Mouse (Mus musculus): ENCODE data around the gene Kdm5a.

Kdm5a gene

GRCm38 (mm10) chr6:120442171-120442749 is 78.3 kb downstream of the Kdm5a start:
- DNase-seq (ENCODE audit: low spot score in 2 of 2): no peak

GRCm38 (mm10) chr6:120443363-120444355 is 79.7 kb downstream of the Kdm5a start:
- no peak for DNase-seq (ENCODE audit: low spot score in 2 of 2)

GRCm38 (mm10) chr6:120450208-120450607 is 86.3 kb downstream of the Kdm5a start:
- DNase-seq (ENCODE audit: low spot score in 2 of 2): no peak

DNA sequence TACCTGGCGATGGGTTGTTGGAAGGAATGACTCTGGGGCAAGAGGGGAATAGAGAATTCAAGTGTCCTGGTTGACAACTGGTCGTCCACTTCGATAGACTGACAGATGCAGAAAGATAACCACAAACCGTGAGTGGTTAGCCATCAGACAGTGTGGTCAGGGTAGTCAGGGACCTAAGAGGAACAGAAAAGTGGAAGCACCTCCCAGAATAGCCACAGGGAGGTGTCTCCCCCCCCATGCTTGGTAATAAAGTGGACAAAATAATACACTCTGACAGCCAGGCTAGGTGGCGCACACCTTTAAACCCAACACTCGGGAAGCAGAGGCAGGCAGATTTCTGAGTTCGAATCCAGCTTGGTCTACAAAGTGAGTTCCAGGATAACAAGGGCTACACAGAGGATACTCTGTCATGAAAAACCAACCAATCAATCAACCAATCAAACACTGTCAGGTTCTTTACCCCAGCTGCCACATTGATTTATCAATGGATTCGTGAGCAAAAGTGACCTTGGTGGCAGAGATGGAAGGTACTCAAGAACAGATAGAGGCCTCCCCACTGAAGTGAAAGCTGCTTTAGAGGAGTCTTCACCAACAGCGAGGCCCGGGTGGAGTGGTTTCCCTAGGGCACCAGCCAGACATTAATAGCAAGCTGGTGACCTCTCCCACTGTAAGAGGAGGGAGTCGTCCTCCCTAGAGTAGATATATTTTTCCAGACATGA is 88.6 kb downstream of the Kdm5a start:
- peak in 1 of 2 experiments; percentile 56 for DNase-seq (ENCODE audit: low spot score in 2 of 2)

GRCm38 (mm10) chr6:120453103-120453445 is 89.2 kb downstream of the Kdm5a start:
- peak in 1 of 2 experiments; percentile 56 for DNase-seq (ENCODE audit: low spot score in 2 of 2)

- no peak for DNase-seq (ENCODE audit: low spot score in 2 of 2)
These were observed 89.6 kb downstream of the Kdm5a start for GRCm38 (mm10) chr6:120453556-120453955.

- peak in 1 of 2 experiments; percentile 50 for DNase-seq (ENCODE audit: low spot score in 2 of 2)
These were observed 90.7 kb downstream of the Kdm5a start for GRCm38 (mm10) chr6:120454627-120455077.

GRCm38 (mm10) chr6:120457074-120457473 is 93.2 kb downstream of the Kdm5a start:
- peak in 1 of 2 experiments; percentile 60 for DNase-seq (ENCODE audit: low spot score in 2 of 2)

- no peak for DNase-seq (ENCODE audit: low spot score in 2 of 2)
These were observed 93.8 kb downstream of the Kdm5a start for GRCm38 (mm10) chr6:120457751-120458150.

DNA sequence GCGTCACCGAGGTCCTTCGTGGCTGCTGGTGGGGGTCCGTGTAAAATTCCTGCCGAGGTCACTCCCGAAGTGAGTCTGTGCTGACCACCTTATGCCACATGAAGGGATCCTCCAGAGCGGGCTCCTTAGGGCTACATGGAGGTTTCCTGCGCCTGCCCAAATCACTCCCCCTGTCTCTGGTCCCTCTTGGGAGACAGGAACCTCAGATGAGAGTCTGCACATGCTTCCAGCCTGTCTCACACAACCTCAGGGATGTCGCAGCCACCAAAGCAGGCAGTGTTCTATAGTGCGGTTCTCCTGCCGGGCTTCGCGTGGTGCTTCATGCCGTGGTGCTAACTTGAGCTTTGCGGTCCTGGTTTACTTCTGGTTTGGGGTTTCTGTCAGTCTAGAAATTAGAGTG is 97.3 kb downstream of the Kdm5a start:
- peak in 1 of 2 experiments; percentile 60 for DNase-seq (ENCODE audit: low spot score in 2 of 2)

- DNase-seq (ENCODE audit: low spot score in 2 of 2): peak in 1 of 2 experiments; percentile 57
These were observed 98.3 kb downstream of the Kdm5a start for GRCm38 (mm10) chr6:120462251-120462650.

- peak; percentile 87 to 93 for DNase-seq (ENCODE audit: low spot score in 2 of 2)
These were observed 99.4 kb downstream of the Kdm5a start, which contains the start of gene Il17ra for GRCm38 (mm10) chr6:120463086-120463871. TSS of gene Il17ra (plus strand) at chr6:120463247.

- DNase-seq (ENCODE audit: low spot score in 2 of 2): peak; percentile 51 to 75
These were observed 100.0 kb downstream of the Kdm5a start for GRCm38 (mm10) chr6:120463884-120464283.

- DNase-seq (ENCODE audit: low spot score in 2 of 2): peak in 1 of 2 experiments; percentile 58
These were observed 100.5 kb downstream of the Kdm5a start for GRCm38 (mm10) chr6:120464406-120464939.

- DNase-seq (ENCODE audit: low spot score in 2 of 2): peak in 1 of 2 experiments; percentile 53
These were observed 101.5 kb downstream of the Kdm5a start for GRCm38 (mm10) chr6:120465393-120465792.

DNA sequence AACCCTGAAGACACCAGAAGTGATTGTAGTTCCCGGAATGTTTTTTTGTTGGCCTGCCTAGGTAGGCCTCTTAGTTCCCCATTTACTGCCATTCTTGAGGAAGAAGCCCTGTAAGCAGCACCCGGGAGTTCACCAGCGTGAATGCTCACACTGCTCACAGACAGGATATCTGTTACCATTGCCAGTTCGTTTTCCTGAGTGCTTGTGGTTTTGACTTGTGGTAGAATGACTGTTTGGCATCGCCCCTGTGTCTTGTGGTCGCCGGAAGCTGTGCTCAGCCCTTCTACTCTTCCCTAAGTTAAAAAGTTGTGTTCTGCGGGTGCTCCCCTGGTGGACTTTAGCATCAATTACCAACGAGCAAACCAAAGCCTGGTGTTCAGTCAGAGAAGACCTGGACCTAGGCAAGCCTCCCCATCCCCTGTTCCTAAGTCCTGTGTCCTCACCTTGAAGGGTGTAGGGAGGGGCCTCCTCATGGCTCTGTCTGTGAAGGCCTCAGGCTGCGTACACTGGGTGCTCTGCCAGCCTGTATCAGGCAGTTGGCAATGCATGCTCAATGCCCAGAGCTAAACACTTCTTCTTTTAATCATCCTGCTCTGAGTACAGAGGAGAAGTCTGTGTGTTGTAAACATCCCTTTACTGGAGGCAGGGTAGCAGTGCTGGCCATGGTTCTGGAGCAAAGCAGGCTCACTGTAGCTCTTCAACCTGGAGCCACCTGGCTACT is 102.8 kb downstream of the Kdm5a start:
- peak in 1 of 2 experiments; percentile 49 for DNase-seq (ENCODE audit: low spot score in 2 of 2)

DNA sequence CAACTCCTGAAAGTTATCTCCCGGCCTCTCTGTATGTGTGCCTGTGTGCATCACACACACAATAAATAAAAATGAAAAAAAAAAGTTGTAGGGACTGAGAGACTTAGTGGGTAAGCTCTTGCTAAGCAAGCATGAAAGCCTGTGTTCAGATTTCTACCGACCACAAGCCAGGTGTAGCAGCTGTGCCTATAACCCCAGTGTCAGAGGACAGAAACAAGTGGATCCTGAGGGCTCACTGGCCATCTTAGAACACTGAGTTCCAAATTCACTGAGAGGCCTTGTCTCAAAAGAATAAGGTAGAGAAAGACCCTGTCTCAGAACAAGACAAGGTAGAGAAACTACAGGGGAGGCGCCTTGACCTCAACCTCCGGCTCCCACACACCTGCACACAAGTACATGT is 104.3 kb downstream of the Kdm5a start:
- DNase-seq (ENCODE audit: low spot score in 2 of 2): no peak

GRCm38 (mm10) chr6:120469268-120469667 is 105.3 kb downstream of the Kdm5a start:
- no peak for DNase-seq (ENCODE audit: low spot score in 2 of 2)

DNA sequence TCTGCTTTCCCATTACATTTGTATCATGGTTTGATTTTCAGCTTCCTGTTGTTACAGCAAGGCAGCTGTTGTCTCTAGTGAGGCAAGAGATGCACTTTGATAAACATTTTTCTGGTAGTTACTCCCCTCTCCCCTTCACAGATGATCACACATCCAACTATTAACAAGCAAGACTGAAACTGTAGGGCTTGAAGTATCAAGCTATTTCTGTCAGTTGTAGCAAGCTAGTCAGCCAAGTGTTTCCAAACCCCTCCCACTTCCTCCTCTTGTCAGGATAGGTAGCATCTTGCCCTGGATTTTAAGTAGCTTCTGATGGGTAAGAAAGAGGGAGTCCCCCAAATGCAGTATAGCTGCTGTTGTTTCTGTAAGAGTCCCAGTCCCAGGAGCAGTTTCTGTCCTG is 105.8 kb downstream of the Kdm5a start:
- no peak for DNase-seq (ENCODE audit: low spot score in 2 of 2)

GRCm38 (mm10) chr6:120470666-120471065 is 106.7 kb downstream of the Kdm5a start:
- DNase-seq (ENCODE audit: low spot score in 2 of 2): no peak
